Mouse (Mus musculus) testis, postnatal 10 days (tissue): ENCODE results near the gene Uggt2.
A peak's percentile ranks its signal among the peaks of the same experiment; 100 is the strongest.
"Not testable (repeated sequence)": the region's sequence is repeated elsewhere in the genome, so short reads cannot be mapped to it uniquely, and the experiment has no call there.

ENCODE experiments used
- DNase-seq: peaks from one replicate; pipeline ENCODE4 v3.0.0; 2021; ENCODE audit warnings: low spot score

Gene Uggt2

DNA sequence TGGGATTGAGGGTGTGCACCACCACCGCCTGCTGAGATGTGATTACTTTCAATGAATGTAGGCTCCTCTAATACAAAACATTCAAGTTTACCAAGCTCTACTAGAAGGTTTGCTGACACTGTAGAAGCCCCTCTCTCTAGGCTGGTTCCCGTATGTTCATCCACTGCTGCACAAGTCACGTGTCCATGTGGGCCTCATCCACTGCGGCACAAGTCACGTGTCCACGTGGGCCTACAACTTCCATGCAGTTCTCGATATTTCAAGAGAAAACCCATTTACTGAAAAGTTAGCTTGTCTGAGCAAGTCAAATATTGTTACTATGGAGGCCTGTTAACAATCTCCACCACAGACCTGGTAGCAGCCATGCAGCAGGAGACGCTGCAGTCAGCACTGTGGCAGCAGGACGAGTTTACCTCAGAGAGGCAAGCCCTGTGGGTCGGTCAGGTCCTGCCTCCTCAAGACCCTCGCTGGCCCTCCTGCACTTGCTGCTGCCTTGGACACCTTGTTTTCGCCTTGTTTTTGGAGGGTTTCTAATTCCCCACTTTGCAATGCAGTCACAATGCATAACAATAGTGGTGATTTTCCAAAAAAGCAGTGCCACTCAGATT lies 62.0 kb downstream of the Uggt2 start:
- no peak for DNase-seq

DNA sequence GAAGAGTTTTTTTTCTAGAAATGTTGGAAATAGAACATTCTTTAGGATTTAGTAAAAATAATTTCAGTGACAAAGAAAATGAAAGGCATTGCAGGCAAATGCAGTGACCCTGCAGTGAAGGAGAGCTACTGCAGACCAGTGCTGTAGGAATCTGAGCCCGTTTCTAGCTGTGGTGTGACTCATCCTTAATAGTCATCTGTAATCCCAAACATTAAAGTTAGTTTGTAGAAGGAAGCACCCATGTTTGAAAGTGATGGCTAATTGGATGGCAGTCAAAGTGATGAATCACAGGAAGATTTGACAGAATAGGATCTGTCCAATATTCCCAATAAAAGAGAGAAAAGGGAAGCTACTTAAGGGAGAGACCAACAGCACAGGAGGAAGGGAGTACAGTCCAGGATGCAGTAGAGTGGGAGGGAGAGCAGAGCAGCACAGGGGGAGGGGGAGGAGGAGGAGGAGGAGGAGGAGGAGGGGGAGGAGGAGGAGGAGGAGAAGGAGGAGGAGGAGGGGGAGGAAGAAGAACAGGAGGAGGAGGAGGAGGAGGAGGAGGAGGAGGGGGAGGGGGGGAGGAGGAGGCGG lies 71.5 kb downstream of the Uggt2 start:
- DNase-seq, result no peak

DNA sequence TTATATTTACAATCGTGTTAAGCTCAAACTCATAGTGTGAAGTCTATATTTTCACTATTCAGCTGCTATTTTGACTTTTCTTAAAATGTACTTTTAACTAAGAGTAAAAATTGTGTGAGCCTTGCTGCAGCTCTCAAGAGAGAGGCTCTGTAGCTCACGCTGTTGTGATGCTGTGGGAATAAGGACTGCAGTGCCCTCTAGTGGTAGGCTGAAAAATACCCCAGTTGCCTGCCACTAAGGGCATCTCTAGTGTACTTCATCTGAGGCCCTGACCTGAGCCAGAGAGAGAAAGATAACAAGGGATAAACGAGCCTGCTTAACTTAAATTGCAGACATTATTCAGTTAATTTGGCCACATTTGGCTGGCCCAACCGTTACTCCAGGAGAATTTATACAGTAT lies 72.1 kb downstream of the Uggt2 start:
- DNase-seq, result peak; percentile 60

DNA sequence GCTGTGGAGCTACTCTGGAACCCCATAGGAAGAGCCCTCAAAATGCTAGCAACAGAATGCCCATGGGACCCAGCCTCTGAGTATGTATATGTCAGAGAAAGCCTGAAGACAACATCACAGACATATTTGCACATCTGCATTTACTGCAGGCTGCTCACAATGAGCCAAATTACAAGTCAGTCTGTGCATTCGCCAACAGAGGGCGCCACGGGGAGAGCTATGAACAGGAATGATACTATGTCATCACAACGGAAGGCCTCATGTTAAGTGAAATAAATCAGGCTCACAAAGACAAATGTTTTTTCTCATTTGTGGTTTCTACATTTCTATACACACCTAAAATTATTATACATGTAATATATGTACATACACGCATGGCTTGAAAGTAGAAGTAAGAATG lies 73.3 kb downstream of the Uggt2 start:
- no peak for DNase-seq

DNA sequence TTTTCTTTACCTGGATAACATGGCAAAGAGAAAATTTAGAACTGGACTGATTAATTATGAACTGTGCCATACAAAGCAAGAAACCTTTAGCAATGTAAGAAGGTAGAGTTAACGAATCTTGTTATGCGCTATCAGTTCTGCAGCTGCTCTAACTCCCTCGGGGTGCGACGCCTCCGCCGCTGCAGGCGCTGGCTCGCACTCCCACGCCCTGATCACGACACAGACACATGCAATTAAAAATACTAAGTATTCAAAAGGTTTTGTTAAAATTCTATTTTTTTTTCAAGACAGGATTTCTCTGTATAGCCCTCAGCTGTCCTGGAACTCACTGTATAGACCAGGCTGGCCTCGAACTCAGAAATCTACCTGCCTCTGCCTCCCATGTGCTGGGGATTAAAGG lies 85.7 kb downstream of the Uggt2 start:
- no peak for DNase-seq

DNA sequence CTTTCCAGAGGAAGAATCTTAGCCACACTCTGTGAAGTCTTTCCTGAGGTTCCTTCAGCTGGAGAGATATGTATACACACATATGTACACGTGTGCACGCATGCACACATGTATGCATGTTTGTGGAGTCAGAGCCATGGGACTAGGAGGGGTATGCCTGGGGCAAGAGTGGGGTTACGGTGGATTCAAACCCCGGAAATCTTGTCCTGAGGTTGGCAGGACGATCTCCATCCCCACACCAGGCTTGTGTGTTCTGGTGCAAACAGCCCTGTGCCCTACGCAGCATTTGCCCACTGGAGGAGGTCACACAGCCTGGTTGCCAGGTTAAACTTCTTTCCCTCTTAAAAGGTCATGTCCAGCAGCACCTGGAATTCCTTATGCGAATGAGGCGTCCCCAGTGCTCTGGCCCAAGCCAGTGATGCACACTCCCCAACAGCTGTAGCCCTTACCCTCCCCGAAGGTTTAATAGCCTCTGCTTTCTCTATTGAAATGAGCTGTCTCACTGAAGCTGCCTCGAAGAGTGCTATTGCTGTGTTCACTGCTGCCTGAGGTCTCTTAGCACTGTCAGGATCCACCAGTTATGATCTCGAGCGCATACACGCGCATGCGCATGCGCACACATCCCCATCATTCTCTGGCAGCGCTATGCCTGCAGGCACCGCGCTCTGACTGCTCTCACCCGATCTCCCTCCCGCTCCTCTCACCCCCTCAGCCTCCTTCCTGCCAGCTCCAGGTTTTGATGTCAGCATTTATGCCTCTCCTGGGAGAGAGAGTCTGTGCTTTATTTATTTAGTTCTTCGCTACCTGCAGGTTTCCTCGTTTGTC lies 86.4 kb downstream of the Uggt2 start:
- DNase-seq, result peak; percentile 56

DNA sequence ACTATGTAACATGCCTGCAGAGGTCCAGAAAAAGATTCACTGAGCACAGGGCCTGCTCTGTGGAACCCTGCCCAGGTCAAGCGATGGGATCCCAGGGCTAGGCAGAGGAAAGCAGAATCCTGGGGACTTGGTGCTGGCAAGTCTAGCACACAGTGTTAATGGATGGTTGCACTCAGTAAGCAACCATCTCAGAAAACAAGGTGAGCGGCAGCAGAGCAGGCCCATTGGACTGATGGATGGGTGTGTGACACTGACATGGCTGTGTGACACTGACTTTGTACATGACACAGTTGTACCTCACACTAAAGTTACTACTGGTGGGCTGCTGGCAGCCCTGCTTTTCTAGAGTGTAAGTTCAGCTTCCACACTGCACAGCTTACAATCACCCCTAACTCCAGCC lies 89.7 kb downstream of the Uggt2 start:
- DNase-seq, result no peak

DNA sequence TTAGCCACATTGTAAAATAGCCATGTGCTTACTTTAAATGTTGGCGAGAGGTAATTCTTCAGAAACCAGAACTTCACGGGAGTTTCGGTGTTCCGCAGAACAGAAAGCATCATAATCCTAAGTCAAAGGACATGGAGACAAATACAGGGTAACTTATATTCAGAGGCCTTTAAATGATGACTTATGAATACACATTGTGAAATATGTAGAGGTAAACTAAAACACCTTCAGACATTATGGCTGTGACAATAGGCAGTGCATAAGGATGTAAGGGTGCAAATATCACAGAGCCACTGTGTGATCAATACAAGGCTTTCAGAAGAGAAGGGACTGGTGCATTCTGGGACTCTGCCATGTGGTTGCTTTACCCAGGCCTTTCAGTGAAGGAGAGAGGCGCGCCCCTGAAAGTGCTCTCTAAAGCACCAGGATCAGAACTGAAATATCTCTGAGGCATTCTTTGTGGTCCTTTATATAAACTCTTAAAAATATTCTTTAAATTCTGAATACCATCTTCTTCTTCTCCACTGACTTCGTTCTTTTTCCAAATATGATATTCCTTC lies 91.1 kb downstream of the Uggt2 start:
- no peak for DNase-seq

DNA sequence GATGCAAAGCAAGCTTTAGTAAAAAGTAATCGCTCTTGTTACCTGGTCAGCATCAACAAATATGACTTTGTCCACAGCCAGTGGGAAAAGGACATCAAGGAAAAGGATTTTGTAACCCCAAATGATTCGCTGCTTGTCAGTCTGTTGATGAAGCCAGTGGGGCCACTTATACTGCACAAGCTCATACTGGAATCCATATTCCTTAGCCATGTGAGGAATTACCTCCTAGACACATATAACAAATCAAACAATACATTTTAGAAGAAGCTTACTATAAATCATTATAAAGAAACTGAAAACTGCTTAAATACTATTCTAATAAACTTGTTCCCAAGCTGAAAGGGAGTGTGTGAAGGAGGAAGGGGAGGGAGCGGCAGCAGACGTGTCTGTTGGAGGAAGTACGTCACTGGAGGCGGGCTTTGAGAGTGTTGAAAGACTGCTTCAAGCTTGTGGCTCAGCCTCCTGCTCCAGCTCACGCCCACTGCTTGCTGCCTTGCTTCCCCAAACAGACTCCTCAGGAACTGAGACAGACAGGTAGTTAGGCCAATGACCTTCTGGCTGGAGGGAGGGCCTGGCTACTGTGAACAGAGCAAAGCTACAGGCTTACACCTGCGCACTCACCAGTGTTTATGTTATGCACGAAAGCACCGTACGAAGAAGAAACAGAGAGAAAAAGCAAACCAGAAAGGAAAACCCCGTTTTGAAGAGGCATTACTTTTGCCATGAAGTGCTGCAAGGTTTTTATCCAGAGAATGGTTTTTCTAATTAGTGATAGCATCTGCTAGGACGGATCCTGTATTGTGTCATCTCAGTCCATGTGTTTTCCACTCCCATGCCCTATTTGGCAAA lies 91.9 kb downstream of the Uggt2 start:
- peak; percentile 92 for DNase-seq

DNA sequence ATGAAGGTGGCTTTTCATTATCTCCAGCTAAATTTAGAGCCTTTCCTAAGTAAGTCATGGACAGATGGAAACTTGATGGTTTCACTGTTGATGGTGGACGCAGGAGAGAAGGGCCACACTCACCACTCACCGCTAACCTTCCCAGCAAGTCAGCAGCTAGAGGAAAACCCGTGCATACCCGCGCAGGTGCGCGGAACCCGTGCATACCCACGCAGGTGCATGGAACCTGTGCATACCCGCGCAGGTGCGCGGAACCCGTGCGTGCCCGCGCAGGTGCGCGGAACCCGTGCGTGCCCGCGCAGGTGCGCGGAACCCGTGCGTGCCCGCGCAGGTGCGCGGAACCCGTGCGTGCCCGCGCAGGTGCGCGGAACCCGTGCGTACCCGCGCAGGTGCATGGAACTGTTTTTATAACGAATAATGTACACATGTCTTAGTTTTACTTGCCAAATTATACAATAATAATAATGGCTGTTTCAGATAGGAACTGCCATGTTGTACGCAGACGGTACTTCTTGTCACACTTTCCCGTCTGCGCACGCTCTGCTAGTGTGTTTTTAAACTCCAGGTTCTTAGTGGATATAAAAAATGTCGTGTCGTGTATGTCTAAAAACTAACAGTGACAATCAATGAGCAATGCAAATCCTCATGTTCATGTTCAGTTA lies 92.7 kb downstream of the Uggt2 start:
- no peak for DNase-seq

DNA sequence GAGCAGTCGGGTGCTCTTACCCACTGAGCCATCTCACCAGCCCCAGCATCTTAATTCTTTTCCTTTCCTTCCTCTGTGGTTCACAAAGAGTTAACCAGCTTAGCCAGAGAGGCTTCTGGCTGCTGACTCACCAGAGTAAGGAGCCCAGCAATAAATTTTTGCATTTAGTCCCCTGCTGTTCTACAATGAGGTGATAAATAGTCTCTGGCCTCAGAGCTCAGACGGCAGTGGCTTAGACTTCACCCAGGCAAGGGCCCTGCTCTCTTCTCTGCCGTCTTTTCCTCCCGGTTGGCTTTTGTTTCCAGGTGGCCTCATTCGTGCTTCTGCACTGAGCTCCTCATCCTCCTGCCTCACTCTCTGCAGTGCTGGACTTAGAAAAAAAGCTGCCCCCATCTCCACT lies 93.4 kb downstream of the Uggt2 start:
- DNase-seq, result no peak

DNA sequence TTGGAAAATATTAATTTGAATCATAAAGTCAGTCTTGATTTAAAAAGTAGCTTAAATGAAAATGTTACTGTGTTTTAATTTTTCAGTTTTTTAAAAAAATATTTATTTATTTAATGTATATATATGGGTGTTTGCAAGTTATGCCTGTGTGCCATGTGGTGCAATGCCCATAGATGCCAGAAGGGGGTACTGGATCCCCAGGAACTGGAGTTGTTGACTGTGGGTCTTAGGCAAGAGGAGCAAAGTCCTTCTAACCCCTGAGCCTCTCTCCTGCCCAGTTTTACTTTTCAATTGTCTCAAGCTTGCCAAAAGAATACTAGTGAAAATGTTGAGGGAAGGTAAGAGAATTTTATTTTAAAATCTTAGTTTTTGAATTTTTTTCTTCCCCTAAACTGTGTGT lies 95.9 kb downstream of the Uggt2 start:
- no peak for DNase-seq

DNA sequence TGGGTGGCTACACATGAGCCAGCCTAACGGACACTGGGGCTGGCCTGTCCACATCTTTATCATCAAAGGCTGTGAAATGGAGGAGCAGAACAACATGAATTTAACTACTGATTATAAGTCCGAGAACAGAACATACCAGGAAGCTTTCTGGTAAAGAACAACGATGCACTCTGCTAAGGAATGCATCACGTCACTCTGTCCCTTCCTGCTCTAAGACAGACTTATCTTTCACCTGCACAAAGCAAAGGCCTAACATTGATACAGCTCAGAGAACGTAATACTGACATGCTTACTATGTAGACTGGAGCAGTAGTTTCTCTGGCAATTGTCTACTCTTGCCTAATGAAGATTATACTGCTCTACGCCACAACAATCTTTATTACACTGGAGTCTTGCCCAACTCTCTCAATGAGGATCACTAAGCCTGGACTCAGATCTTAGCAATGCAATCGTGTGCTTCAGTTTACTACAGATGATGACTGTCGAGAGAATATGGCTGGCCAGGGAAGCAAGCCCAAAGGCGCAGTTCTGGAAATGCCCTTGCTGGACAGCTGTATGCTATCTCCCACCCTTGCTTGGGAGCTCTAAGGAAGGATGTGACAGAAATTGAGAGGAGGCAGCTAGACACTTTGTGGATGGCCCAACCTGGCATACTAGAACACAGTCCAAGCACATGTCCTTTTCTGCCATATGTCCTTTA lies 103.9 kb downstream of the Uggt2 start:
- no peak for DNase-seq

DNA sequence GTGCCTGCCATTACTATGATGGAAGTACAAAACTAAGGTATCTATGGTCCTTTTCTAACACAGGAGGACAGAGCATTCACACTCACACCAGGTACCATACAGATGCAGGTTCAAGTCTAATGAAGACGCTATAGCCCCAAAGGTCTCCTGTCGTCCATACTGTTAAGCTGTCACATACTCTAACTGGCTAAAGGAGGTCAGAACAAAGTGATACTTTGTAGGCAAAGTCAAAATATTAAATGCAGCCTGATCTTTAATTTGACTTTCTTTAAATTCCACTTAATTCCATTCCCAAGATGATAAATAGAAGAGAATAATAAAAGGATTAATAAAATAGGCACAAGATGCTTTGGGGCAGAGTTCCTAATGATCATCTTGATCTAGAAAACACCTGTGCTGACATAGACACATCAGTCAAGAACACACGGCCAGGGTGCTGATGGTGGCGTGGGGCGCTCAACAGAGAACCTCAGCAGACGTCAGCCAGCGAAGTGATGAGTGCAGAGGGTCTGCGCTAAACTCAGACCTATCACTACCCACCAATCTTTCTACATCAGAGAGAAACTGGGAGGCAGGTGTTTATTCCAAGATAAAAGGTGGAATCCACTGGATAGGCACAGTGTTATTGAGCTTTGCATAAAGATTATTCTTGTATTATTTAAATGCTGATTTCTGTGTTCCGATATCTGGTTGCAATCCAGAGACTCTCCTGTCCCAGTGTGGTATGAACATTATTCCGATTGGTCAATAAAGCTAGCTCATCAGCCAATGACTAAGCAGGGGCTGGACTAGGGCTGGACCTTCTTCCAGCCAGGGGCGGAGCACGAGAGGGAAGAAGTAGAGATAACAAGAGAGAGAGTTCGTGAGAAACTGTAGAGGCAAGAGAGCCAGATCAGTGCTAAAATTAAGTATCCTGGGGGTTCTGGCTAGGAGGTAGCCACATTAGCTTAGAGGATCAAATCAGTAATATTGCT lies 111.4 kb downstream of the Uggt2 start:
- no peak for DNase-seq

DNA sequence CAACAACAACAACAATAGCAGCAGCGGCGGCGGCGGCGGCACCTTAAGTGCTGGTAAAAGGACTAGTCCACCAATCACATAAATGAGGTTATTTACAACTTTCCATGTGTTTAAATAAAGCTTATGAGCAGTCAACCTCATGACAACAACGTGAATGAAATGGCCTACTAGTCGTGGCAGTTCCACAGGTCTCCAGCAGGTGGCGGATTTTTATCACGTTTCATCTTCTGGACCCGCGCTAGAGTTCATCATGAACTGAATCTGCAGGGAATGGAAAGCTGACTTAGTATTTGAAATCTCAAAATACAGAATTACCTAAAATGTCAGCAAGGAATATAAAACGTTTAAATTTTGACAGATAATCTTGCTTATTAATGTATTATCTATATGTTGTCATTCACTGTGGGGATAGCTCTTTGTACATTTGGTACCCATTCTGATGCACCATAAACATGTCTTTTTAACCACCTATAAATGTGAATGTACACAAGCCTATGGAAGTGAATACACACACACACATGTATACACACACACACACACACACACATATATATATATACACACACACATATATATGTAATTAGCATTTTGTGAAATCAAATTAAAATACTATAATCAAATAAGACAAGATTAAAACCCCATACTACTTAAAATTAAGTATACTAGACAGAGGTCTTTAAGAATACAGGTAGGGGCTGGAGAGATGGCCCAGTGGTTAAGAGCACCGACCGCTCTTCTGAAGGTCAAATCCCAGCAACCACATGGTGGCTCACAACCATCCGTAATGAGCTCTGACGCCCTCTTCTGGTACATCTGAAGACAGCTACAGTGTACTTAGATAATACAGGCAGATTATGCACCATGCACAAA lies 112.3 kb downstream of the Uggt2 start:
- DNase-seq, result peak; percentile 76

DNA sequence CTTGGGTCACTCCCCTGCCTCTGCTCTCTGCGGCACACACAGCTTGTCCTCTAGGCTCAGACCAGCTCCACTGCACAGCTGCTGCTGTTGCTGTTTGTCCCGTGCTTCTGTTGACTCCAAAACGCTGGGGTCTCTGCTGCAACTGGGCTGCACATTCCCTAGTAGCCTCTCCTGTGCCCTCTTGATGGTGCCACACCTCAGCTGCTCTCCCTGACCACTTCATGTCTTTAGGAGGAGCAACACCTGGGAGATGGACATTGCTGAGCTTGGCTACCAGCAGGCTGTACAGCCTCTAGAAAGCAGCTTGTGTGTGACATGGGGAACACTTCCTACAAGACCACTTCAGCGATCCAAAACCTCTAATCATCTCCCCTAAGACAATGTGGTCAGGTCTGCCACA lies 115.1 kb downstream of the Uggt2 start:
- no peak for DNase-seq

DNA sequence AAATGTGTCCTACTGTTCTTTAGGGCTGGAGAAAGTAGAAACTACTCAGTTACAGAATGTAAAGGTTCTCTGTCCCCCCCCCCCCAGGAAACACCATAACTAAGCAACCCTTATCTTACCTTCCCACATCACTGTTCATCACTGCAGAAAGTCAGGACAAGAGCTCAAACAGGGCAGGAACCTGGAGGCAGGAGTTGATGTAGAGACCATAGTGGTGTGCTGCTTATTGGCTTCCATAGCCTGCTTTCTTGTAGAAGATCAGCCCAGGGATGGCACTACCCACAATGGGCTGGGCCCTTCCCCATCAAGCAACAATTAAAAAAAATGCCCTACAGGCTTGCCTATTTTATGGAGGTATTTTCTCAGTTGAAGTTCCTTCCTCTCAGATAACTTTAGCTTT lies 115.8 kb downstream of the Uggt2 start:
- no peak for DNase-seq

DNA sequence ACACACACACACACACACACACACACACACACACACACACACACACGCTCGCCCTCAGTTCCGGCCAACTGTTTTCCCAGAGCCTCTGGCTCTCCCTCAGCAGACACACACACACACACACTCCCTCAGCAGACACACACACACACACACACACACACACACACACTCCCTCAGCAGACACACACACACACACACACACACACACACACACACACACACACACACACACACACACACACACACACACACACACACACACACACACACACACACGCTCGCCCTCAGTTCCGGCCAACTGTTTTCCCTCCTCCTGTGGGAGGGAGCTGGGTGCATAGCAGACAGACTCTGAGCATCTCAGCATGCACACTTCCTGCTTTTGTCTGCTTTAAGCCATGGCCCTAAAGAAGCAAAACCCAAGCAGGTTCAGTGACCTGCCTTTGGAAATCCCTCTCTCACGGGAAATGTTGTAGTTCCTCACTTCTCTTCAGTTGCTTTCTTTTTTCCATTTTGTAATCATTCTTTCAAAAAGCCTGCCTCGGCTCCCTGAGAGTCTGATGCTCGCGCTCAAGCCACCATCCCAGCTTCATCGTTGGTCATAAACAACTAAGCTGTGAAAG lies 116.7 kb downstream of the Uggt2 start:
- not testable (repeated sequence) for DNase-seq
